ENCODE assay signal across 9 mouse cellular contexts in the genomic region with DNA sequence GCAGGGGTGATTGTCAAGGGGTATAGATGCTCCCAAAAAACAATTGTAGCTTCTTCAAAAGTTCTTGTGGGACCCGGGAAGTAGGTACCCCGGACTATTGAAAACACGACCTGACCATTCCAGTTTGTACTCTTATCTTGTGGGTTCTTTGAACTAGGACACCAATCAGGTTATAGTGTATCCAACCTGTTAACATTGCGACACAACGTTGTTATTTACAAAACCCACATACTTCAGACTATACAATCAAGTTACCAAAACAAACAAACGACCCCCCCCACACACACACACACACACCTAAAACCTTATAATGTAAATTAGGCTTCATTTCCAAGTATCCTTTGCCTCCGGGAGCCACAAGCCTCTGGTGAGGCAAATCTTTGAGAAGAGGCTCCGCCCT. TPM values are rescaled to one million over a fixed set of nuclear protein-coding genes. Genes with fewer than 3 reads are reported as not detected.
DNase-seq lines count a peak whose midpoint lies in the region; ATAC-seq and TF ChIP-seq lines count a peak whose summit lies in the region.
"Had no signal": no experiment of that assay in that cellular context is flagged by ENCODE, and none has a peak within 500 bp of the region (broad histone marks: within the 10 kb centered on the region; RNA-seq: fewer than 3 reads in every experiment).

No protein-coding gene starts in this region.

- peaks cover 2% of the 10 kb centered on the region for H3K36me3 ChIP-seq in heart, adult 2 months (ENCODE audit: control insufficient read depth, insufficient read depth, low read length)
- H3K36me3 ChIP-seq in ES-Bruce4 (ENCODE audit: control insufficient read depth, insufficient read depth, low read length, poor library complexity, severe bottlenecking), result peaks cover 21% of the 10 kb centered on the region
- H3K36me3 ChIP-seq in hindbrain, embryonic 10.5 days, result peaks cover 37% of the 10 kb centered on the region

- no peaks in the 10 kb centered on the region for H3K9me3 ChIP-seq in ES-Bruce4 (replicated peaks; ENCODE audit: control insufficient read depth, insufficient read depth, low read length, poor library complexity, severe bottlenecking)
- H3K9me3 ChIP-seq in hindbrain, embryonic 10.5 days, result no peaks in the 10 kb centered on the region

- peaks cover 3% of the 10 kb centered on the region for H3K4me1 ChIP-seq in heart, adult 2 months (ENCODE audit: control insufficient read depth, insufficient read depth, low read length)
- peaks cover 2% of the 10 kb centered on the region for H3K4me1 ChIP-seq in ES-Bruce4 (ENCODE audit: control insufficient read depth, insufficient read depth, low read length)
- H3K4me1 ChIP-seq in hindbrain, embryonic 10.5 days (replicated peaks), result peaks cover 20% of the 10 kb centered on the region

- 0 out of 2 replicates have a peak overlapping the region, but pooled peaks have one; percentile 36 for H3K27ac ChIP-seq in heart, adult 2 months
- no peak overlapping the region for H3K27ac ChIP-seq in ES-Bruce4 (ENCODE audit: insufficient read depth, low read length)
- peak overlapping the region; percentile 37; the same call in 1 of the 2 replicates for H3K27ac ChIP-seq in hindbrain, embryonic 10.5 days

- H3K4me3 ChIP-seq in heart, adult 2 months, result peak overlapping the region; percentile 72; the same call in 1 of the 2 replicates
- peak overlapping the region; percentile 33; the same call in 1 of the 2 replicates for H3K4me3 ChIP-seq in ES-Bruce4 (ENCODE audit: low read depth, low read length)
- H3K4me3 ChIP-seq in hindbrain, embryonic 10.5 days, result peak overlapping the region; percentile 71

- no peak for TF ChIP-seq EP300 in heart, adult 2 months (IDR thresholded peaks at IDR 0.05; ENCODE audit: insufficient read depth, low read depth, low read length)
- no peak for TF ChIP-seq EP300 in ES-Bruce4 (IDR thresholded peaks at IDR 0.05; ENCODE audit: insufficient read depth, low read depth, low read length)

- H3K79me2 ChIP-seq in heart, adult 2 months (replicated peaks; ENCODE audit: control insufficient read depth, insufficient read depth, low read length), result no peaks in the 10 kb centered on the region

- H3K27me3 ChIP-seq in heart, adult 2 months (ENCODE audit: control insufficient read depth, insufficient read depth, low read length), result no peaks in the 10 kb centered on the region
- H3K27me3 ChIP-seq in ES-Bruce4 (ENCODE audit: control insufficient read depth, insufficient read depth, low read length, poor library complexity, severe bottlenecking), result no peaks in the 10 kb centered on the region
- H3K27me3 ChIP-seq in hindbrain, embryonic 10.5 days (ENCODE audit: insufficient read depth, poor library complexity, severe bottlenecking), result peaks cover 10% of the 10 kb centered on the region; the same call in 1 of the 2 replicates

- TF ChIP-seq POLR2A in heart, adult 2 months (IDR thresholded peaks at IDR 0.05; ENCODE audit: insufficient read depth, low read depth, low read length), result no peak
- no peak for TF ChIP-seq POLR2A in ES-Bruce4 (IDR thresholded peaks at IDR 0.05; ENCODE audit: insufficient read depth, low read length)

- intact Hi-C loops in heart, adult 2 months (cut with DNase I), result loop anchor here (1.0 to 2.0 kb wide), 2 partner anchors 16 to 38 kb away; a partner anchor contains a TSS
- intact Hi-C loops in left cerebral cortex, postnatal 4 days (cut with DNase I), result no loop called here

- no peak for TF ChIP-seq CTCF in heart, adult 2 months (IDR thresholded peaks at IDR 0.05)
- no peak for TF ChIP-seq CTCF in ES-Bruce4 (IDR thresholded peaks at IDR 0.05; ENCODE audit: low read depth, low read length)

- DNase-seq in heart, adult 2 months, result no peak
- DNase-seq in heart, adult 11 months, result no peak
- DNase-seq in hindbrain, embryonic 10.5 days (ENCODE audit: low spot score), result no peak
- no peak for DNase-seq in urinary bladder, postnatal 14 days (ENCODE audit: low spot score)
- no peak for DNase-seq in left cerebral cortex, postnatal 4 days
- no peak for DNase-seq in left cerebral cortex, adult 18-20 months (ENCODE audit: low spot score in 2 of 2)

- H3K9ac ChIP-seq in heart, adult 2 months (ENCODE audit: low read depth, low read length), result no peak overlapping the region; the same call in 1 of the 2 replicates
- peak overlapping the region; percentile 43 for H3K9ac ChIP-seq in ES-Bruce4 (ENCODE audit: low read depth, poor library complexity, severe bottlenecking)

- WGBS in heart, adult 2 months, result 4% methylated on average over 8 of the region's 8 CpGs
- 9% methylated on average over 8 of the region's 8 CpGs for WGBS in hindbrain, embryonic 10.5 days

- 0 out of 2 replicates have a peak, but pooled peaks have one; percentile 3 for ATAC-seq in megakaryocyte, adult 5-6 weeks (ENCODE audit: poor library complexity, severe bottlenecking)

RNA-seq across cellular contexts. Expression of a gene that starts 0.4 kb away (rescaled TPM):
- total RNA-seq in heart, adult 2 months (2021), result 100 to 1,000 TPM; 204 to 231 TPM
- 296 and 367 TPM in 2 replicates for polyA plus RNA-seq in heart, adult 2 months (2012; rRNA removed)
- 244 and 250 TPM in 2 replicates for polyA plus RNA-seq in ES-Bruce4 (2011; ENCODE audit: insufficient read depth, insufficient read length, low read depth, missing spikeins)
- 1,108 and 1,160 TPM in 2 replicates for polyA plus RNA-seq in hindbrain, embryonic 10.5 days (2016; fragmentation: Nextera tagmentation; extraction: Ambion mirVana)
- 112 and 144 TPM in 2 replicates for total RNA-seq in megakaryocyte, adult 5-6 weeks (2015)
- total RNA-seq in megakaryocyte, adult 5-6 weeks (2017), result 182 and 211 TPM in 2 replicates
- total RNA-seq in left cerebral cortex, postnatal 4 days (2021), result 100 to 1,000 TPM; 269 to 276 TPM
- 100 to 1,000 TPM; 184 to 189 TPM for total RNA-seq in left cerebral cortex, adult 18-20 months (2021)

RNA-seq across cellular contexts. Expression of a gene that starts 5.8 kb away (rescaled TPM):
- total RNA-seq in heart, adult 2 months (2021), result not detected
- not detected in 2 replicates for polyA plus RNA-seq in heart, adult 2 months (2012; rRNA removed)
- polyA plus RNA-seq in ES-Bruce4 (2011; ENCODE audit: insufficient read depth, insufficient read length, low read depth, missing spikeins), result not detected in 2 replicates
- 0.35 and 0.47 TPM in 2 replicates for polyA plus RNA-seq in hindbrain, embryonic 10.5 days (2016; fragmentation: Nextera tagmentation; extraction: Ambion mirVana)
- total RNA-seq in megakaryocyte, adult 5-6 weeks (2015), result not detected in 2 replicates
- not detected in 2 replicates for total RNA-seq in megakaryocyte, adult 5-6 weeks (2017)
- total RNA-seq in left cerebral cortex, postnatal 4 days (2021), result not detected
- total RNA-seq in left cerebral cortex, adult 18-20 months (2021), result not detected
- total RNA-seq: neutrophil, adult 5-6 weeks had no signal

RNA-seq across cellular contexts. Expression of a gene that starts 8.0 kb away (rescaled TPM):
- total RNA-seq in heart, adult 2 months (2021), result not detected
- polyA plus RNA-seq in heart, adult 2 months (2012; rRNA removed), result not detected in 2 replicates
- not detected in 2 replicates for polyA plus RNA-seq in ES-Bruce4 (2011; ENCODE audit: insufficient read depth, insufficient read length, low read depth, missing spikeins)
- polyA plus RNA-seq in hindbrain, embryonic 10.5 days (2016; fragmentation: Nextera tagmentation; extraction: Ambion mirVana), result not detected in 2 replicates
- not detected in 2 replicates for total RNA-seq in megakaryocyte, adult 5-6 weeks (2015)
- not detected in 2 replicates for total RNA-seq in megakaryocyte, adult 5-6 weeks (2017)
- total RNA-seq in left cerebral cortex, postnatal 4 days (2021), result not detected
- total RNA-seq in left cerebral cortex, adult 18-20 months (2021), result not detected
- total RNA-seq: neutrophil, adult 5-6 weeks had no signal

RNA-seq across cellular contexts. Expression of a gene that starts 10.4 kb away (rescaled TPM):
- not detected for total RNA-seq in heart, adult 2 months (2021)
- polyA plus RNA-seq in heart, adult 2 months (2012; rRNA removed), result not detected in 2 replicates
- not detected in 2 replicates for polyA plus RNA-seq in ES-Bruce4 (2011; ENCODE audit: insufficient read depth, insufficient read length, low read depth, missing spikeins)
- 0.34 TPM in 1 of 2 replicates, not detected in the other for polyA plus RNA-seq in hindbrain, embryonic 10.5 days (2016; fragmentation: Nextera tagmentation; extraction: Ambion mirVana)
- not detected in 2 replicates for total RNA-seq in megakaryocyte, adult 5-6 weeks (2015)
- not detected in 2 replicates for total RNA-seq in megakaryocyte, adult 5-6 weeks (2017)
- under 1 TPM in 1 of 2 experiments, not detected in 1; 0.62 TPM for total RNA-seq in left cerebral cortex, postnatal 4 days (2021)
- not detected for total RNA-seq in left cerebral cortex, adult 18-20 months (2021)
- total RNA-seq: neutrophil, adult 5-6 weeks had no signal

RNA-seq across cellular contexts. Expression of a gene that starts 15.1 kb away (rescaled TPM):
- total RNA-seq in heart, adult 2 months (2021), result 1 to 10 TPM; 4.3 to 5.8 TPM
- 15.1 and 21.0 TPM in 2 replicates for polyA plus RNA-seq in heart, adult 2 months (2012; rRNA removed)
- polyA plus RNA-seq in ES-Bruce4 (2011; ENCODE audit: insufficient read depth, insufficient read length, low read depth, missing spikeins), result 7.3 and 8.3 TPM in 2 replicates
- polyA plus RNA-seq in hindbrain, embryonic 10.5 days (2016; fragmentation: Nextera tagmentation; extraction: Ambion mirVana), result 3.8 and 4.1 TPM in 2 replicates
- total RNA-seq in megakaryocyte, adult 5-6 weeks (2015), result 6.3 and 6.5 TPM in 2 replicates
- 7.3 and 11.1 TPM in 2 replicates for total RNA-seq in megakaryocyte, adult 5-6 weeks (2017)
- total RNA-seq in left cerebral cortex, postnatal 4 days (2021), result 10 to 100 TPM; 32.1 to 34.2 TPM
- 10 to 100 TPM; 13.3 to 15.8 TPM for total RNA-seq in left cerebral cortex, adult 18-20 months (2021)
